Mouse (Mus musculus) layer of hippocampus, adult 8-10 months (tissue): ENCODE results near the gene Ngly1. TPM values are rescaled to one million over a fixed set of nuclear protein-coding genes. Genes with fewer than 3 reads are reported as not detected.

ENCODE experiments used
- DNase-seq, 2 experiments: peaks; one replicate each; pipeline ENCODE4 v3.0.0; 2022; ENCODE audit warnings: low spot score in 2 of 2
- total RNA-seq, 4 experiments: library from RNA; stranded (reverse); gene quantifications; 2 replicates each; pipeline ENCODE4 v1.2.4; 2022

Gene Ngly1
- total RNA-seq, result 10 to 100 TPM; 27.9 to 33.7 (median 32.1) TPM

GRCm38 (mm10) chr14:16249171-16249874, at the start of gene Ngly1, which contains the start of gene Oxsm:
Ngly1 (plus strand) TSS chr14:16249280.
Oxsm (minus strand) TSS chr14:16249808.
- peak; percentile 48 to 71 for DNase-seq

- DNase-seq, result no peak
Measured at GRCm38 (mm10) chr14:16200220-16200912, 48.7 kb upstream of the Ngly1 start.

DNA sequence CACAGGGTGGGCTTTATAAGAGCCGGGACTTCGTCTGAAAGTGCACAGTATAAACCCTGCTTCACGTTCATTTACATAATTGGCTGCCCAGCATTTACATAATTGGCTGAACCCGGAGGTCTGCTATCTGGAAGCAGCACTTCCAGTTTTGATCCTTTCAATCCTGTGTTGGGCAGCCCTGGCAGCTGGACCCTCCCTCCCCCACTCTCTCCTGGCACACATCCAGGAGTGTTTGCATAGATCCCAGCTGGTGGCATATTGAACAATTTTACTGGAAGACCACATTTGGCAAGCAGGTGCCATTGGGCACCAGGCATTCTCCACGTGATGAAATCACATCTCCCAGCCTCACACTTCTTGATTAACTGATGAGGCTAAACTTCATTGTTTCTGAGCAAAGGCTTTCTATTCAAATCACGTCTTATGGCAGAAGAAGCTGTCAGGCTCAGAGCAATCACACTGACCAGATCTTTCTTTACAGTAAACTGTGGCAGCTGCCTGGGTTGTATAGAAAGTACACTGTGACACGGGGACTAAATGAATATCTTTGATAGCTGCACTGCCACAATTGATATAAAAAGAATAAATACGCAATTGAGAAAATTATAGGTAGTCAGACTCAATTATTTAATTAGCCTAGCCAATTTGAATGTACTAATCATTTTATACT, 48.0 kb upstream of the Ngly1 start:
- DNase-seq, result peak; percentile 55 to 66

GRCm38 (mm10) chr14:16201673-16202072, 47.4 kb upstream of the Ngly1 start:
- no peak for DNase-seq

DNA sequence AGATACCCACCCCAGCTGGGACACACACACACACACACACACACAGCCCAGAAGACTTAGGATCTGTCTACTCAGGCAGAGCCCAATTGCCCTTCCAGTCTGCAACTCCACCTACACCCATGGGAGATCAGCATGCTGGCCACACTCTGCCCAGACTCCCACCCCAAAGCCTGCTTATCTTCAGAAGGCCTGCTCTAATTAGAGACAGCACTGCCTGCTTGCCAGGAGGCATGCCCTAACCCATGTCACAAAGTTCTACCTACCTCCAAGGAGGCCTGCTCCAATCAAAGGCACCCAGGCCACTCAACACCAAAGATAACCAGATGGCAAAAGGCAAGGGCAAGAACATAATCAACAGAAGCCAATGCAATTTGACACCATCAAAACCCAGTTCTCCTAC, 41.4 kb upstream of the Ngly1 start:
- DNase-seq, result no peak

DNA sequence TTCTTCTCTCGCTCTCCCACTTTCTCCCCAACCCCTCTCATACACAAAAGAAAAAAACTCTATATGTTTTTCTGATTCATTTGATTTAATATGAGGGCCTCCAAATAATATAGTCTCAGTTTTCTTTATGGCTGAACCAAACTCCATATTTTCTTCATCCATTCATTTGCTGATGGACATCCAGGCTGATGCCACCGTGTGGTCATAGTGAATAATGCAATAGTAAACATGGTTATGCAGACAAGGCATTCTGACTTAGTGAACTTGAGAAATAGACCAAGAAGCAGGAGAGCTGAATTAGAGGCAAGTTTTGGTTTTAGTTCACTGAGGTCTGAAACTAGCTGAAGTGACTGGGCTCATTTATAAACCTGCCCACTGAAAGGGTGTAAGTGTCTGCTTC, 30.1 kb upstream of the Ngly1 start:
- no peak for DNase-seq

GRCm38 (mm10) chr14:16229395-16229794, 19.7 kb upstream of the Ngly1 start:
- DNase-seq, result no peak

DNA sequence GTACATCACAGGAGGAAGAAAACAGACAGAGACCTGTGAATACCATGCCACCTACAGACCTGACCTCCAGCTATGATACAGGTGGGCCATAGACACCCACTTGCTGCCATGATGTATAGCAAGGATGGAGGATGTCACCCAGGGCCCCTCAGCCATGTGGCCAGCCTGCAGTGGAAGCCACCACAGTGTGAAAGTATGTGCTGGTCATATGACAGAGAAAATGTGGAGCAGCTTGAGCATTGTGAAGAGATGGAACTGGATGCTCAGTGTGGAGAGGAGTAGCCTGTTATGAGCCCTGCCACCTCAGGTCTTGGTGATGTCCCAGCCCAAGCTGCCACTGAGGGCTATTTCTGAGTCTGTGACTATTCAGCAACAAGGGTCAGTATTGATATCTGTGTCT, 18.5 kb upstream of the Ngly1 start:
- no peak for DNase-seq

DNA sequence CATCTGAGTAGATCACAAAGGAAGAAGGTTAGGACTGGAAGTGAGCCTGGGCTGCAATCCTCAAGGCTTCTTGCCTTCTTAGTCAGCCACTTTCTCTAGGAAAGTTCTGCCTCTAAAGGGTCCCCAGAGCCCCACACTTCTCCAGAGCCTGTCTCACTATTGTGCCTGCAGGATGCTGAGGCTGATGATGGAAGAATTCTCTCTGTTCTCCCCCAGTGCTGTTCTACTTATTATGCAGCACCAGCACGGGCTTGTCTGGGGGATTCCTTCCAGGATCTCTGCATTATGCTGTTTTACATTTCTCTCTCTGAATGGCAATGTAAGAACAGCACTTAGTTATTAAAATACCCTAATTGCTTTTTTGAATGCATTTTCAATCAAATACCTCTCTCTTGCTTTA, 15.6 kb upstream of the Ngly1 start:
- no peak for DNase-seq

- DNase-seq, result no peak
Measured at GRCm38 (mm10) chr14:16236466-16236865, 12.6 kb upstream of the Ngly1 start.

DNA sequence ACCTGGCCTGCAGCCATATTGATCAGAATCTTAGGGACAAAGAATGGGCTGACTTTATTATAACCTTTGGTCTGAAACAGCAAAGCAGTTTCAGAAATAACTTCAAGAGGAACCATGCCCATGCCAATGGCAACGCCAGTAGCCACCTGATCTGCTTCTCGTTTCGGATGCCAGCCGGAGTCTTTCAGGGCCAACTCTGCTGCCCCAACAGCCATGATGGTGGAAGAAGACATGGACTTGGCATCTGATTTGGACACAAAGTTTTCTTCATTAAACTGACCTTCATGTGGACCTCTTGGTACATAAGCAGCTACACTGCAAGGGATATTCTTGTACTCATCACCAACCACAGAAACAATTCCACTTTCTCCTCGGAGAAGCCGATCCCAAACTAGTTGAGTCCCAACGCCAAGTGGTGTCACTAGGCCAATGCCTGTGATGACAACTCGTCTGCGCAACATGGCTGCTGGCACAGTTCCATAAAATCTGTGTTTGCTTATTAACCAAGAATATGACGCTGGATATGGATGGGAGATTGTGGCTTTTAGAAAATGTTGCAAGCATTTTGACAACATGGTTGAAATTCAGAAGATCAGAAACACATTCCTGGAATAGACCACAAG, 6.8 kb upstream of the Ngly1 start:
- DNase-seq, result peak in 1 of 2 experiments; percentile 11

DNA sequence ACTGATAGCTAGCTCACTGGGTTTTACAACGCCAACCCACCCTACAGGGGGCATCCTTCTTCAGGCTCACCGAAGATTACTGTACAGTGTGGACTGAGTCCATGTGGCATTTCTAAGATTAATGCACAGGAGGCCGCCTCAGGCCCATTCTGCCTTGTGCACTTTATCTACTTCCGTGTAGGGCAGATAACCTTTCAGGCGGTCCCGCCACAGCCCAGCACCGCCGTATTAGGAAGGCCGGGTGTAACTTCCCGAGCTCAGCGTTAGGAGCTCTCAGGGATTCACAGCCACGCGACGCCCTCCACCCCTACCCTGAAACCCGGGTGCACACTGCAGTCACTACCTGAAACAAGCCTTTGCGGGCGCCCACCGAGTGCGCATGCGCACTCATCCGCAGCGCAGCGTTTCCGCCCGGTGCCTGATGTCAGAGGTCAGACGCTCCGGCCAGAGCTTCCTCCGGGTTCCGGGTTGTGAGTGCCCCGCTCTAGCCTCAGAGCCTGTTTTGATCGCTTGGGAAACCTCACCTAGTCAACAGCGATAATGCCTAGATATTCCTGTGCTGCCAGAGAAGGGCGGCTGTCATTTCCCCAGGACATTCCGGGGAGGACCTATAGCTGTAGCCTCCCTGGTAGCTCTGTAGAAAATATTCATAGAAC, 6.0 kb upstream of the Ngly1 start:
- peak; percentile 83 to 86 for DNase-seq

GRCm38 (mm10) chr14:16243603-16244209, 5.4 kb upstream of the Ngly1 start:
- no peak for DNase-seq

DNA sequence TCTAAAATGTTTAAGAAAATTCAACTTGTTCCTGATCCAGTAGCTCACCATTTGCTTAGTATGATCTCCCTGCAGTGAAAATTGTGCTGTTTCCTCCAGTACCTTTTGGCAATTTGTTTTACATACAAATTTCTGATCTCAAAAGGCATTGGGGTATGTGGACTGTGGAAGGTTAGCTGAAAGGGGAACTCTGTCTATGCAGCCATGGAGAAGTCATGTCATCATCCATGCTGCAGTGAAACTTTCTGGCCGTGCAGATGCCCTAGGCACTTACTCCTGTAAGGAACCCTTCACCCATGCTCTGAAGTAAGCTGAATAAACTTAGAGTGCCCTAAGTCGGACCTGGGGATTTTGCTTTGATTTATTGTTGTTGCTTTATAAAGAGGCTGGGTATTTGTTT, 4.7 kb upstream of the Ngly1 start:
- DNase-seq, result no peak

DNA sequence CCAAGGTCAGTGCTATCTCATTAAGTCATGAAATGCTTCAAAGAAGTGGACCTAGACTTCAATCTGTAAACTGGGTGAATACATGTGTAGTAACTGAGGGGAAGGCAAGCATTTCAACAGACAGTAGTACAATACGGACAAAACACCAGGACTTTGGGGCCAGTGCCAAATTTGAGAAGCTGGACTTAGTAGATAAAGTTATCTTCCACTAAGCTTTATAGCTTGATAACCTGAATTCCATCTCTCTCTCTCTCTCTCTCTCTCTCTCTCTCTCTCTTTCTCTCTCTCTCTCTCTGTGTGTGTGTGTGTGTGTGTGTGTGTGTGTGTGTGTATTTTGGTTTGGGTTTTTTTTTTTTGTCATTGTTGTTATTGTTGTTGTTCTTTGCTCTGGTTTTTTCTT, 4.0 kb upstream of the Ngly1 start:
- no peak for DNase-seq

DNA sequence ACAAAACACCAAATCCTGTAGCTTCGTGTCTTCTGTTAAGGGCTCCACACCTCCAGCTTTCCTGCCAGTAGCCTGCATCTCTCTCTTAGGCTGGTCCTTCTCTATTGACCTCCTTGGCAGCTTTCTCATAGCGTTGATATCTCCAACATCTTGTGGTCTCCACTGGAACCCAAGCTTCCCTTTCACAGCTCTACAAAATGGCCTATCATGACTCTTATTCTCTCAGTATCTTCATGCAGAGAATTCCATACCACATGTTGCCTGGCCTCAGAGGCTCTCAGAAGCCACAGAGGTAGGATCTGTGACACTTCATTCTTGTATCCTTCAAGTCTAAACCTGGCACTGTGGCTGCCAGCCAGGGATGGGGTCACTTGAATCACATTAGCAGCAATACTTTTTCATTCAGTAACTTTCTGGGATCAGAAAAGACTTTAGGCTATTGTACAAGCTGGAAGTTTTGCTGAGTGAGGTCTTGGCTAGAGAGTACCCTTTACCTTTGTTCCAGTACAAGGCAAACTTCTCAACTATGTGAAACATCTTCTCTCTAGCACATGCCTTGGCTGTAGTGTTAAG, 2.7 kb upstream of the Ngly1 start:
- DNase-seq, result no peak

GRCm38 (mm10) chr14:16248135-16248534, 945 bp upstream of the Ngly1 start:
- DNase-seq, result no peak

GRCm38 (mm10) chr14:16248603-16249157, 400 bp upstream of the Ngly1 start:
- no peak for DNase-seq

DNA sequence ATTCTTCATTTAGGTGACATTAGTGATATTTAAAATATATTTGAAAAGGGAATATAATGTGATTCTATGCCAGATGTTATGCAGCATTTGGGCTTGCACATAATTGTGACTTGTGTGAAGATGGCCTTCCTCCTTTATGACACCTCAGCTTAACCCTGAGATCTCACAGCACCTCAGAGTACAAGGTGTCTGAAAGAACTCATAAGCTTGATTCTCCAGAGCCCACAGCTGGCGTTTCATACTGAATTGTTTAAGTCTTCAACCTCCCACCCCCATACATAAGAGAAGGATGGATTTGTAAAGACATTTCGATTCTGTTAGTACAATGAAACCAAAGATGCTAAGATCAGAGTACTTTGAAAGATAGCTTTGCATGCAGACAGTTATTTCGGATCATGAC, 1.0 kb downstream of the Ngly1 start:
- DNase-seq, result no peak

DNA sequence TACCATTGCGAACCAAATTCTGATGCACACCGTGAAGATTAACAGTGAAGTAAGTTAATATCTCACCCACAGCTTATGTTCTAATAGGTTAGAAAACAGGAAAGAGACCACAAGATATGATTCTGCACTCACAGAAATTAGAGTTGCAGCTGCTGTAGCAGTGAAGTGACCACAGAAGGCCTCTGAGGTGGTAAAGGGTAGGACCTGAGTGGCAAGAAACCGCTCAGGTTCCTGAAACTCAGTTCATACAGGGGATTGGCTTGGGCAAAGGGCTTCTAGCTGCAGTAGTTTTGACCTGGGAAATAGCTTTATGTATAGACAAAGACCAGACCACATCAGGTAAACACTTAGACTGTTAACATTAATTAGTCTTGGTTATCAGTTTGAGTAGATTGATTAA, 6.7 kb downstream of the Ngly1 start:
- DNase-seq, result no peak
